Mouse (Mus musculus): ENCODE results near the gene Tigd2. TPM values are rescaled to one million over a fixed set of nuclear protein-coding genes. Genes with fewer than 3 reads are reported as not detected.

Gene Tigd2
- polyA plus RNA-seq, 1 experiment from 2014 or later = 11.2 TPM

Other genes starting within 250 kb of the Tigd2 start
- 5.0 and 5.5 TPM in 2 replicates for gene Fam13a, start 184.3 kb upstream of the Tigd2 start, polyA plus RNA-seq (2016; fragmentation: Nextera tagmentation; extraction: Ambion mirVana)
- 0.82 and 0.93 TPM in 2 replicates for gene Gprin3, start 217.4 kb downstream of the Tigd2 start, polyA plus RNA-seq (2016; fragmentation: Nextera tagmentation; extraction: Ambion mirVana)

All from limb, embryonic 12.5 days (tissue).